Mouse (Mus musculus): ENCODE results near the gene Pms2. TPM values are rescaled to one million over a fixed set of nuclear protein-coding genes. Genes with fewer than 3 reads are reported as not detected.
A peak's percentile ranks its signal among the peaks of the same experiment; 100 is the strongest.

Gene Pms2
- polyA plus RNA-seq, 1 experiment from 2014 or later = 41.0 TPM

DNA sequence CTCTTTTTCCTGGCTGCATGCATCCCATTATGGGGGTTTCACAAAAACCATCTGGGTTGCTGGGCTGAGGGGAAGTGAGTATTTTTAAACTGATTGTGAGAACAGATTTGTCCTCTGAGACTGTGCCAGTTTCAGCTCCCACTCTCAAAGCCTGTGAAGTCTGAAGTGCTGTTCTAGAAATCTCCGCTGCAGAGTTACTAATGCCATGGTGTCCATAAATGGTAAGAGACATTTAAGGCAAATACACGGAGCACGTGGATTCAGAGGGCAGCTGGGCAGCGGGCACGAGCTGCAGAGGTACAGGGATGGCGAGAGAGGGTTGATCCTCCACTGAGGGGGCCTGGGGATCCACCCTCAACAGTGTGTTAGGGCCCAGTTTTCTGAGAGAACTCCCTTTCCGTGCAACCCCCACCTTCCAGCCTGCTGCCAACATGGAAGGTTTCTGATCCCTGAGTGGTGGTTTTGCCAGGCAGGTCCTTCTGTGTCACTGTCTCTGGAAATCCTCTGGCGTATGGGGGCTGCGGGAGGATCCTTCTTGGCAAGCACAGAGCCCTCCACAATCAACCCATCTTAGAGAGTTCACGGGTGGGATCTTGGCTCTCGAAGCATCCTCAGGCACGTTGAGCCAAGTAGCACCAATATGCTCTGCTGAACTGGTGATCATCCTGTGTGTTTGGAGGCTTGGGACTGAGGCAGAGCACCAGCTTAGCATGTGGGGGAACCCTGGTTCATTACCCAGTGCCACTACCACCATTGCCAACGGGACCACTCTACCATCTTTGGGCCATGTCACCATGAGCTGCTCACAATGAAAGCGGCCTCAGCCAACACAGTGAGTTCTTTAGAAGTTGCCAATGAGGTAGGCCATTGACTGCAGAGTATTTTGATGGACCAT lies 33.7 kb downstream of the Pms2 start:
- no peaks in the 10 kb centered on the region for H3K27me3 ChIP-seq (replicated peaks; ENCODE audit: low read depth, poor library complexity, severe bottlenecking)
- H3K36me3 ChIP-seq (replicated peaks) = no peaks in the 10 kb centered on the region
- H3K4me3 ChIP-seq = no peak overlapping the region
- peaks cover 3% of the 10 kb centered on the region; the same call in 1 of the 2 replicates for H3K4me1 ChIP-seq
- H3K27ac ChIP-seq (replicated peaks) = no peak overlapping the region
- no peaks in the 10 kb centered on the region for H3K9me3 ChIP-seq
- no peak for DNase-seq (ENCODE audit: low spot score)
- 90% methylated on average over 14 of the region's 14 CpGs for WGBS

DNA sequence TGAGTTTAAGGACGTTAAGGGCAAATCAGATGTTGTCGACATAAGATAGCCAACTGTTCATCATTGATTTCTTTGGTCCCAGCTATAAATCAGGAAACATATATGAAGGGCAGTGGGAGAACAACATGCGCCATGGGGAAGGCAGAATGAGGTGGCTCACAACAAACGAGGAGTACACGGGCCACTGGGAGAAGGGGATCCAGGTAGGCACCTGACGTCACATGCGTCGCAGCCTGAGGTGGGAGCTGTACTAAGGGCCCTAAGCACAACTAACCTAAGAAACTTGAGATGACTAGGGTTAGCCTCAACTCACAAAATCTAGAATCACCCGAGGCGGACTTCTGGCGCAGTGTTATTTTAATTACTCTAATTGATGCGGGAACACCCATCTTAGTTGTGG lies 38.6 kb downstream of the Pms2 start:
- Histone ChIP-seq H3K4me1 (no peaks in the 10 kb centered on the region), H3K36me3 (replicated peaks) (no peaks in the 10 kb centered on the region), H3K4me3 (no peak overlapping the region), H3K9me3 (no peaks in the 10 kb centered on the region), H3K27me3 (replicated peaks; ENCODE audit: low read depth, poor library complexity, severe bottlenecking) (no peaks in the 10 kb centered on the region), H3K27ac (replicated peaks) (no peak overlapping the region)
- DNase-seq (ENCODE audit: low spot score) = no peak
- 89% methylated on average over 12 of the region's 12 CpGs for WGBS

DNA sequence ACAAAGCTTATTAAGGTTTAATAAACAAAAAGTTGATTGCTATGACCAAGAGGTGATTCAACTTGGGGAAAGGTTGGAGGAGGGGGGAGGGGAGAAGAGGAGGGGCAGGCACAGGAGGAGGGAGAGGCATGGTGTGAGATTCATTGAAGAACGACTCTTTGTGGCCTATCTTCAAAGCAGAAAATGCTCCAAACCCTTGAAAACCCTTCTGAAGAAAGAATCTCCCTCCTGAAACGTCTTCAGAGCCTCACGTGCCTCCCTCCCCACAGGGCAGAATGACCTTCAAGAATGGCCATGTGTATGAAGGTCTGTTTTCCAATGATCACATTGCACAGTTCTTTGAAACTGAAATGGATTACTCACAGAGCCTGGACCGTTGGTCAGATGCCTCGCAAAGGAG lies 40.3 kb downstream of the Pms2 start:
- Histone ChIP-seq H3K27me3 (replicated peaks; ENCODE audit: low read depth, poor library complexity, severe bottlenecking) (no peaks in the 10 kb centered on the region), H3K27ac (replicated peaks) (no peak overlapping the region), H3K4me1 (no peaks in the 10 kb centered on the region), H3K9me3 (no peaks in the 10 kb centered on the region), H3K4me3 (no peak overlapping the region), H3K36me3 (replicated peaks) (no peaks in the 10 kb centered on the region)
- DNase-seq (ENCODE audit: low spot score) = no peak
- 42% methylated on average over 5 of the region's 5 CpGs for WGBS

DNA sequence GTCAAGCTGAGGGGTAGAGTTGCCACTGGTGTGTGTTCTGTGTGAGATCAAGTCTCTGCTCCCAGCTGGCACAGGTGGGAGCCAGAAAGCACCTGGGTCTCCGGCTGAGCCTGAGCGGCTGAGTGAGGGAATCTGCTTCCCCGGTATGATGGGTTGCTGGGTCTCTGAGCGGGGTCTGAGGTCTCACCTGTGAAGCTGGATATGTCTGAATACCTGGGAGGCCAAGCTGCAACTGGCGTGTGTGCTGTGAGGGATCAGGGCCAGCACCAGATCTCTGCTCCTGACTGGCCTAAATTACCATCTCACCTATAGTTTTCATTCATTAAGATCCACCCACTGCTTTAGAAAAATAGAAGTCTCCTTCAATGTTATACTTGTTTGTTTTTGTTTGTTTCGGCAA lies 47.3 kb downstream of the Pms2 start:
- H3K36me3 ChIP-seq (replicated peaks) = no peaks in the 10 kb centered on the region
- no peak for DNase-seq (ENCODE audit: low spot score)
- WGBS = 91% methylated on average over 6 of the region's 6 CpGs
- no peaks in the 10 kb centered on the region for H3K4me1 ChIP-seq
- peaks cover 3% of the 10 kb centered on the region for H3K9me3 ChIP-seq
- no peak overlapping the region for H3K27ac ChIP-seq (replicated peaks)
- H3K4me3 ChIP-seq = no peak overlapping the region
- H3K27me3 ChIP-seq (replicated peaks; ENCODE audit: low read depth, poor library complexity, severe bottlenecking) = no peaks in the 10 kb centered on the region

DNA sequence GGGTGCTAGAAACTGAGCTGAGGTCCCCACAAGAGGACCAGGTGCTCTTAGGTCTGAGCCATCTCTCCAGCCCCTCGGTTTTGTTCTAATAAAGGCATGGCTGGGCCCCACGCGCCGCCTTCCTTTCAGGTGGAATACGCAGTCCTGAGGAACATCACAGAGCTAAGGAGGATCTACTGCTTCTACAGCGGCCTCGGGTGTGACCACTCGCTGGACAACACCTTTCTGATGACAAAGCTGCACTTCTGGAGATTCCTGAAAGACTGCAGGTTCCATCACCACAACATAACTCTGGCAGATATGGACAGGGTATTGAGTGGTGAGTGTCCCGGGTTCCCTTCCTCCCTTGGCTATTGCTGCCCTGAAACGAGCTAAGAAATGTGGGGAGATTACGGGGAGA lies 49.8 kb downstream of the Pms2 start:
- no peak overlapping the region for H3K4me3 ChIP-seq
- DNase-seq (ENCODE audit: low spot score) = no peak
- H3K4me1 ChIP-seq = no peaks in the 10 kb centered on the region
- no peaks in the 10 kb centered on the region for H3K36me3 ChIP-seq (replicated peaks)
- 95% methylated on average over 11 of the region's 11 CpGs for WGBS
- H3K27ac ChIP-seq (replicated peaks) = no peak overlapping the region
- H3K9me3 ChIP-seq = peaks cover 3% of the 10 kb centered on the region
- no peaks in the 10 kb centered on the region for H3K27me3 ChIP-seq (replicated peaks; ENCODE audit: low read depth, poor library complexity, severe bottlenecking)

DNA sequence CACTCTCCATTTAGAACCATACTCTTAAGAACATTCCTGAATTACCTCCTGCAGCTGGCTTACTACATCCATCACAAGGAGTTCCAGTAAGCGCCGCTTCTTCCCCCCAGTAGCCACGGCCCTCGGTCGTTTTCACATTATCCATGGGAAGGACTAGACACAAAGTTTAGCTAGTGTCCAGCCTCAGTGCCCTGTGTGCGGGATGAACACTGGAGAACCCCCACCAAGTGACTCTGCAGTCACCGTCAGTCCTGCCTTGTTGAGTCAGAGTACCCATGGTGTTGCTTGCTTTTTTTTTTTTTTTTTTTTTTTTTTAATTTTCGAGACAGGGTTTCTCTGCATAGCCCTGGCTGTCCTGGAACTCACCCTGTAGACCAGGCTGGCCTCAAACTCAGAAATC lies 51.4 kb downstream of the Pms2 start:
- Histone ChIP-seq H3K27ac (replicated peaks) (no peak overlapping the region), H3K27me3 (replicated peaks; ENCODE audit: low read depth, poor library complexity, severe bottlenecking) (no peaks in the 10 kb centered on the region), H3K4me3 (no peak overlapping the region), H3K9me3 (peaks cover 3% of the 10 kb centered on the region), H3K36me3 (replicated peaks) (no peaks in the 10 kb centered on the region), H3K4me1 (no peaks in the 10 kb centered on the region)
- WGBS = 84% methylated on average over 8 of the region's 8 CpGs
- DNase-seq (ENCODE audit: low spot score) = no peak

DNA sequence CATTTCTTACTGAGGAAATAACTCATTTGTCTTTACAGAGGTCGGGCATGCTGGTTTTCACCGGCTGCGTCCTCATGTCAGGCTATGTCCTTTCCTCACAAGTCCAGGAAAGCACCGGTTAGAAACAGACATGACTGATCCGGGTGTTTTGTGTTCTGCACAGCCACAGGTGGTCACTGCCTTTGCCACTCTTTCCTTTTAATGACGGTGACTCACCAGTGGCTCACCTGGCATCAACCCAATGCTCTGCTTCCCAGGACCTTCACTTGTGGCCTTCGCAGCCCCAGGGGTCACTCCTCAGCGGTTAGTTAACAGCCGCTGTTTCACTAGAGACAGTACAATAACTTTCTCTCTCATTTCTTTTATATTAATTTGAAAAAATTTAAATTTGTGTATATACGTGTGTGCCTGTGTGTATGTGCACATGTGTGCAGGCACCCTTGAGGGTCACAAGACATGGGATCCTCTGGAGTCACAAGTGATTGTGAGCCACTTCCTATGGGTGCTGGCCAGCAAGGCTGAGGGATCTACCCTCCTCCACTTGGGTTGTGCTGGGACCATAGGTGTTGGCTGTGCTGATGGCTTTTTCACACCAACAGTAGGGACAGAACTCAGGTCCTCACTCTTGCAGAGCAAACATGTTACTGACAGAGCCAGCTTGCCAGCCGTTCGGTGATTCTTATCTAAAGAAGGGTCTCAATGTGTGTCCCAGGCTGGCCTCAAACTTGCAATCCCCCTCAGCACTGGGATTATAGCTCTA lies 56.0 kb downstream of the Pms2 start:
- H3K4me3 ChIP-seq = no peak overlapping the region
- no peak overlapping the region for H3K27ac ChIP-seq (replicated peaks)
- no peaks in the 10 kb centered on the region for H3K4me1 ChIP-seq
- DNase-seq (ENCODE audit: low spot score) = no peak
- WGBS = 91% methylated on average over 12 of the region's 12 CpGs
- no peaks in the 10 kb centered on the region for H3K36me3 ChIP-seq (replicated peaks)
- H3K27me3 ChIP-seq (replicated peaks; ENCODE audit: low read depth, poor library complexity, severe bottlenecking) = no peaks in the 10 kb centered on the region
- H3K9me3 ChIP-seq = no peaks in the 10 kb centered on the region

DNA sequence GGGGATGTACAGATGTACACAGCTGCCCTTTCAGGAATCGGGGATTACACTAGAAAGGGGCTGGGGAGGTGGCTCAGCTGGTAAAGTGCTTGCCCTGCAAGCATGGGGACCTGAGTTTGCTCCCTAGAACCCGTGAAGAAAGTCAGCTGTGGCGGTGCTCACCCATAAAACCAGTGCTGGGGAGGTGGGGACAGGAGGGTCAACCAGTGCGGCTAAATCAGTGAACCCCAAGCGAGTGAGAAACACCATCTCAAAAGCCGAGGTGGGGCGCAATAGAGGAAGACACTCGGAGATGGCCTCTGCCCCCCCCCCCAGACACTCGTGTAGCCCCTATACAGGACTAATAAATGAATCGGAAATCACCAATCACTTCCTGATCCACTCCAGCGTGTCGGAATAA lies 56.9 kb downstream of the Pms2 start:
- Histone ChIP-seq H3K27me3 (replicated peaks; ENCODE audit: low read depth, poor library complexity, severe bottlenecking) (no peaks in the 10 kb centered on the region), H3K27ac (replicated peaks) (no peak overlapping the region), H3K36me3 (replicated peaks) (no peaks in the 10 kb centered on the region), H3K9me3 (no peaks in the 10 kb centered on the region), H3K4me3 (no peak overlapping the region), H3K4me1 (no peaks in the 10 kb centered on the region)
- DNase-seq (ENCODE audit: low spot score) = no peak
- 92% methylated on average over 12 of the region's 12 CpGs for WGBS

DNA sequence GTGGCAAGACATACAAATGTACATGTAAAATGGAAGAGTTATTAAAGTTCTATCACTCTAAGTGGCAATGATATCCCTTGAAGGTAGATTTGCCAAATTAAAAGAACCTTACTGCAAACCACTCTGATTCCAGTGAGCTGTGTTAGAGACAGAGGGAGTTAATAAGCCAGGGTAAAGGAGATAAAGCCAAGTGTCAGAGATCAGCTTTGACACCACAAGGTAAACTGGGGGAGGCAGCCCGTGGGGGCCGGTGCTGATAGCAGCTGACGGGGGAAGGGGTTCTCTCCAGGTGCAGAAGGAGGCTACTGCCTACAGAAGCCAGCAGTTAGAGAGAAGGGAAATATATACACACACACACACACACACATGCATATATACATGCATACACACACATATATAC lies 62.9 kb downstream of the Pms2 start:
- no peaks in the 10 kb centered on the region for H3K27me3 ChIP-seq (replicated peaks; ENCODE audit: low read depth, poor library complexity, severe bottlenecking)
- no peaks in the 10 kb centered on the region for H3K4me1 ChIP-seq
- H3K27ac ChIP-seq (replicated peaks) = no peak overlapping the region
- DNase-seq (ENCODE audit: low spot score) = no peak
- WGBS = 85% methylated on average over 3 of the region's 3 CpGs
- no peaks in the 10 kb centered on the region for H3K9me3 ChIP-seq
- no peak overlapping the region for H3K4me3 ChIP-seq
- no peaks in the 10 kb centered on the region for H3K36me3 ChIP-seq (replicated peaks)

DNA sequence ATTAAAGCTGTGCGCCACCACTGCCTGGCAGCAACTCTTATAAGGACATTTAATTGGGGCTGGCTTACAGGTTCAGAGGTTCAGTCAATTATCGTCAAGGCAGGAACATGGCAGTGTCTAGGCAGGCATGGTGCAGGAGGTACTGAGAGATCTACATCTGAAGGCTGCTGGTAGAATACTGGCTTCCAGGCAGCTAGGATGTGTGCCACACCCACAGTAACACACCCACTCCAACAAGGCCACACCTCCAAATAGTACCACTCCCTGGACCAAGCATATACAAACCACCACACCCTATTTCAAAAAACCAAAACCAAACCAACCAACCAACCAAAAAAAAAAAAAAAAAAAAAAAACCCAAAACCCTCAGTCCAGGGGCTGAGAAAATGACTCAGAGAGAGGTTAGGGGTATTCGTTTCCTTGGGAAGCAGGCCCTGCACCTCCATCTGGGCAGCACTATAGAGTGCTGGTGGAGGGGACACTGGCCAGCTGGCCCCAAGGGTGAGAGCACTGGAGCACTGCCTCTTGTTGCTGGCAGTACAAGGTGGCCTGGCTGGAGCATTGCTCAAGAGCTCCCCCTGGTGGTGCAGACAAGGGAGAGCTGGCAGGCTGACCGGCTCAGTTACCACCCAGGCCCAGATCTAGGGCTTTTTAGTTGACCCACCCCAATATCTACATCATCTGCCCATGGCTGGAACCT lies 65.3 kb downstream of the Pms2 start:
- Histone ChIP-seq H3K36me3 (replicated peaks) (no peaks in the 10 kb centered on the region), H3K27me3 (replicated peaks; ENCODE audit: low read depth, poor library complexity, severe bottlenecking) (no peaks in the 10 kb centered on the region), H3K4me3 (no peak overlapping the region), H3K9me3 (no peaks in the 10 kb centered on the region), H3K27ac (replicated peaks) (no peak overlapping the region), H3K4me1 (no peaks in the 10 kb centered on the region)
- peak; percentile 85 for DNase-seq (ENCODE audit: low spot score)
- WGBS = 54% methylated on average over 4 of the region's 4 CpGs

DNA sequence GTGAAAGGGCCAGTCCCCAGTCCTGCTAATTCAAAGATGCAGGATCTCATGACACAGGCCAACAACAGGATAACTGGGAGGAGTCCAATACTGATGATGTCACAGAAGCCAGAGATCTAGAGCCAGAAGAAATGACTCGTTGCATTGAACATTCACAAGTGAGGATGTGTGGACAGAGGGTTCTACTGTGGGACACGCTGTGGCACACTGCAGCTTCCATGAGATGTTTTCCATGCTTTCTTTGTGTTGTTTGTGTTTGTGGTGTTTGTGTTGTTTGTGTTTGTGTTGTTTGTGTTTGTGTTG lies 65.8 kb downstream of the Pms2 start:
- 68% methylated on average over 2 of the region's 2 CpGs for WGBS

DNA sequence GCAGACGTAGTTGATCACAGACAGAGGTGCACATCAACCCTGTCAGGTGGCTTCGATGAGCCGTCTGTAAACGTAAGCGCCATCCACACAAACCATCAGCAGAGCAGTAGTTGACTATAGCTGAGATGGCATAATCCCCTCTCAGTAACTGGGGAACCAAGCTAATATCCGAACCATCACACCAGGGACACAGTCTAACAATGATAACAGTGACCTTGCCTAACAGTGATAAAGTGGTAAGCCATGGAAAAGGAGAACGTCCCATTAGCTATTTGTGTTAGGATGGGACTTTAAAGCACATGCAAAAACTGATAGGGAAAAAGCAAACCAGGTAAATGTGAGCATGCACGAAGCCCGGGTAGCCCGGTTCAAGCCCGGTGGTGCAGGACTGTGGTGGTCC lies 66.5 kb downstream of the Pms2 start:
- no peak for DNase-seq (ENCODE audit: low spot score)
- Histone ChIP-seq H3K36me3 (replicated peaks) (no peaks in the 10 kb centered on the region), H3K4me1 (peaks cover 11% of the 10 kb centered on the region), H3K4me3 (no peak overlapping the region), H3K27me3 (replicated peaks; ENCODE audit: low read depth, poor library complexity, severe bottlenecking) (no peaks in the 10 kb centered on the region), H3K27ac (replicated peaks) (no peak overlapping the region), H3K9me3 (no peaks in the 10 kb centered on the region)
- whole genome bisulfite sequencing = 91% methylated on average over 11 of the region's 11 CpGs

More for the DNA sequence above, 65.8 kb downstream of the Pms2 start:
- Histone ChIP-seq H3K27me3 (replicated peaks; ENCODE audit: low read depth, poor library complexity, severe bottlenecking) (no peaks in the 10 kb centered on the region), H3K9me3 (no peaks in the 10 kb centered on the region), H3K4me1 (peaks cover 5% of the 10 kb centered on the region), H3K27ac (replicated peaks) (no peak overlapping the region), H3K36me3 (replicated peaks) (no peaks in the 10 kb centered on the region), H3K4me3 (no peak overlapping the region)
- no peak for DNase-seq (ENCODE audit: low spot score)
